Mouse (Mus musculus): ENCODE data around the gene Atxn2l. TPM values are rescaled to one million over a fixed set of nuclear protein-coding genes. Genes with fewer than 3 reads are reported as not detected.

The Atxn2l gene
- 37.0 and 51.1 TPM in 2 replicates for total RNA-seq (2017)

GRCm38 (mm10) chr7:126503273-126503878 lies at the start of gene Atxn2l:
Gene Atxn2l, minus strand, starts transcription at chr7:126503437.
- peak; percentile 75 for ATAC-seq (replicated peaks; ENCODE audit: low read depth, poor library complexity, severe bottlenecking)

DNA sequence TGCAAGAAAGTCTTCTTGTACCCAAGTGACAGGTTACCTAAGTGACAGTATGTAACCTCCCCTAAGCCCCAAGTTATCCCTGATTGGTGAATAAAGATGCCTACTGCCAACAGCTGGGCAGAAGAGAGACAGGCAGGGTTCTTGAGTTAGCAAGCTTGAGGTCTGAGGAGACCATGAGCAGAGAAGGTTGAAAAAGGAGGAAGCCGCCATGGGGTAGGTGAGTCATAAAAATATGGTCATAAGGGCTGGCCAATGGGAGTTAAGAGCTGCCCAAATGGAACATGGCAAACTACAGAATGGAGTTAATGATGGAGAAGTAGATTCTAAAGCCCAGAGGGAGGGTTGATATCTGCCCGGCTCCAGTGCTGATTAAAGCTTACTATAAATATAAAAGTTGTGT lies 42.4 kb upstream of the Atxn2l start:
- no peak for ATAC-seq (replicated peaks; ENCODE audit: low read depth, poor library complexity, severe bottlenecking)

- ATAC-seq (replicated peaks; ENCODE audit: low read depth, poor library complexity, severe bottlenecking) = no peak
Observed at GRCm38 (mm10) chr7:126541661-126542060, 38.4 kb upstream of the Atxn2l start.

DNA sequence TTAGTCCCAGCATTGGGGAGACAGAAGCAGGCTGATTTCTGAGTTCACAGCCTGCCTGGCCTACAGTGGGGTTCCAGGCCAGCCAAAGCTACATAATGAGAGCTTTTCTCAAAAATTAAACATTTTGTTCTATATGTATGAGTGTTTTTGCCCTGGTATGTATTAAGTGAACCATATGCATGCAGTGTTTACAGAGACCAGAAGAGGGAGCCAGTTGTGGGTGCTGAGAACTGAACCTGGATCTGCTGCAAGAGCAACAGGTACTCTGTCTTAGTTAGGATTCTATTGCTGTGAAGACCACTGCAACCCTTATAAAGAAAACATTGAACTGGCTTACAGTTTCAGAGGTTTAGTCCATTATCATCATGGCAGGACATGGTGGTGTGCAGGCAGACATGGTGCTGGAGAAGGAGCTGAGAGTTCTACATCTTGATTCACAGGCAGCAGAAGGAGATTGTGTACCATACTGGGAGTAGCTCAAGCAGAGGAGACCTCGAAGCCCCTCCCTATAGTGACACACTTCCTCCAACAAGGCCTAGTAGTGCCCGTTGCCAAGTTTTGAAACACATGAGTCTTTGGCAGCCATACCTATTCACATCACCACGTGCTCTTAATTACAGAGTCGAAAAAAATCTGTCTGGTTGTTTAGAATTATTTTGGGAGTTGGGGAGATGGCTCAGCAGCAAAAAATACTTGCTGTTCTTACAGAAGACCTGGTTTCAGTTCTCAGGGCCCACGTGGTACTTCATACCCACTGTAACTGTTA lies 34.8 kb upstream of the Atxn2l start:
- 0 out of 2 replicates have a peak, but pooled peaks have one; percentile 36 for ATAC-seq (replicated peaks; ENCODE audit: low read depth, poor library complexity, severe bottlenecking)

DNA sequence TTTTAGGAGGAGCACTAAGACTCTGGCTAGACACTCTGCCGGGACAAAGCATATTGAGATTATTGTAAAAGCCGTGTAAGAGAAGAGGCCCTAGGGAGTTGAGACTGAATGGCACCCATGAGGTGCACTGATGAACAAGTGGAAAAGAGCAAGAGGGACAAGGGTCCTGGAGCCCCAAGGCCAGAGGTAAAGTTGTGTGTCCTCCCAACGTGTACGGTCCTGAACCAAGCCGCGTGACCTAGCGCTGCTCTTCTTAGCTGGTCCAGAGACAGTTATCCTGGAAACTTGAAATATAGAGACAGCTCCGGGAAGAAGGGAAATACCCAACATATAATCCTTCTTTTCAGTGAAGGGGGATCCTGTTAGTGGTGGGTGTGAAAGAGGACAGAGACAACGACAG lies 33.2 kb upstream of the Atxn2l start:
- no peak for ATAC-seq (replicated peaks; ENCODE audit: low read depth, poor library complexity, severe bottlenecking)

DNA sequence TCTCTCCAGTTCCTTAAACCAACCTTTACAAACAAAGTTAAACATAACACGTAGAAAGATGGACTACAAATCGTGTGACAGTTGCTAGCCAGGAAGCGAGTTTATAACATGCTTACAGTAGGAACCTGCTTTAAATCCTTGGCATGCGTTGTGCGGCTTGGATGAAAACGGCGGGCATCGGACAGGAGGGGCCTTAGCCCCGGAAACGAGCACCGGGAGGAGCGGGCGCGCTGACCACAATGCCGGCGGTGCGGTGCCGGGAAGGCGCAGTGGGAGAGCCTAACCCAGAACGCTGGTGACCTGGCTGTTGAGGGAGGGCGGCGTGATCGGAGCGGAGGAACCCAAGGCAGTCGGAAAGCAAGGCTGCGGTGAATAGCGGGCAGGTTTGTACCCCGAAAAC lies 32.5 kb upstream of the Atxn2l start:
- peak; percentile 71 for ATAC-seq (replicated peaks; ENCODE audit: low read depth, poor library complexity, severe bottlenecking)

DNA sequence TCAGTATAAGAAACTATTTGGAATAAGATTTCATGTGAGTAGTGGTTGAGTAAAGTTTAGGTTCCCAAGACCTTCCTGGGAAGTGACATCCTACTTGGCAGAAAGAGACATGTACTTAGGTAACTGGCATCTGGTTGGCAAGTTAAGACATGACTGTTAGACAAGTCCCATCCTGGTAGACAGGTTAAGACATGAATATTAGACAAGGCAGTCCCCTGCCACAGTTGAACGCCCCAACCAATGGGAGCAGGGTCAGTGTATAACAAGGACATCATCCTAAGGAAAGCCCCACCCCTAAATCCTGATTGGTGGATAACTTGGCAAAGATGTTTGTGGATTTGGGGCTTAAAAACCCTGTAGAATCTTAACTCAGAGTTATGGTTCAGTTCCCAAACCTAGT lies 30.2 kb upstream of the Atxn2l start:
- ATAC-seq (replicated peaks; ENCODE audit: low read depth, poor library complexity, severe bottlenecking) = no peak

DNA sequence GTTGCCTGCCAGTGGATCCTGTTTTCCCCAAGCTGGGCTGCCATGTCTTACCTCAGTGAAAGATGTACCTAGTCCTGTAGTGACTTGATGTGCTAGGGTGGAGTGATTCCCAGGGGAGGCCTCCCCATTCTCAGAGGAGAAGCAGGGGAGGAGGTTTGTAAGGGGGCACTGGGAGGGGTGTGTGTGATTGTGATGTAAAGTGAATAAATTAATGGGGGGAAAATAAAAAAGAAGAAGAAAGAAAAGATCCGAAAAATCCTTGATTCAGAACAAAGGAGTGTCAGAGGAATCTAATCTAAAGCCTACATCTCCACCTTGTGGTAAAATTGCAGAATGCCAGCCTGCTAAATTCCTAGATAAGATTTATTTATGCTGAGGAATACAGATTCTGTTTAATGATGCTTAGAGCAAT lies 24.9 kb upstream of the Atxn2l start:
- ATAC-seq (replicated peaks; ENCODE audit: low read depth, poor library complexity, severe bottlenecking) = peak; percentile 76

DNA sequence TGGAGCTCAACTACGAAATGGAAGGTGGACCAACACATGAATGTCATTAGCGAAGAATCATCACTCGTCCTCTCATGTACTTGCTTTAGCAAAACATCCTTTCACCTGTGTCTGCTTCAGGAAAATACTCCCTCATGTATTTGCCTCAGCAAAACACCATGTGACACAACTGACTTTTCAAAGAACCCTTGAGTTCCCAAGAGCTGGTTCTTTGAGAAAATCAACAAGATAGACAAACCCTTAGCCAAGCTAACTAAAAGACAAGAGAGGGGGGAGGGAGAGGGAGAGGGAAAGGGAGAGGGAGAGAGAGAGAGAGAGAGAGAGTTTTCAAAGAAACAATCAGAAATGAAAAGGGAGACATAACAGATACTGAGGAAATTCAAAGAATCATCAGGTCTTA lies 20.1 kb upstream of the Atxn2l start:
- no peak for ATAC-seq (replicated peaks; ENCODE audit: low read depth, poor library complexity, severe bottlenecking)

GRCm38 (mm10) chr7:126519513-126519912 lies 16.3 kb upstream of the Atxn2l start:
- no peak for ATAC-seq (replicated peaks; ENCODE audit: low read depth, poor library complexity, severe bottlenecking)

DNA sequence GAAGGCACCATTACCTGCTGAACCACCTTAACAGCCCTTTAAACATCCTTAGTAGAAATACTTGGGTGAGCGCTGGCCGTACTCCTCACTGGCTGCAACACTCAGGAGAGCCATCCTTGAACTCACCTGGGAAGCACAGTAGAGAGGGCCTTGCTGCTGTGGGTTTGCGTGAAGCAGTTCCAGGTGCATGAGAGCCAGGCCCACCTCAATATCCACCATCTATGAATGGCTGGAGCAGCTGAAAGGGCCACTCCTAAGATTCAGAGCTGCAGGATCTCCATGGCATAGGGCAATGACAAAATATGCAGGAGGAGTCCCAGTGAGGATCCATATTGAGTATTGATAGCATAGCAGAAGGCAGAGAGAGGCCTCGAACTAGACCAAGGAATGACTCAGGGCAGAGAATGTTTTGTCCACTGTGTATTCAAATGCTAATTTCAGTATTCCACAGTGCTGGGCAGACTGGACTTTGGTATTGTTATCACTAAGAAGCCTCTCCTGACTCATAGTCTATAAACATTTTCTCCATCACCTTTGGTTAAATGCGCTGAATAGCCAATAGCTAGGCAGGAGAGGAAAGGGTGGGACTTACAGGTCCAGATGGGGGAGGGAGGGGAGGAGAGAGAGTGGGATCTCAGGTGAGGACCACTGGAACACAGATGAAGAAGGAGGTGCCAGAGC lies 15.2 kb upstream of the Atxn2l start:
- ATAC-seq (replicated peaks; ENCODE audit: low read depth, poor library complexity, severe bottlenecking) = no peak

DNA sequence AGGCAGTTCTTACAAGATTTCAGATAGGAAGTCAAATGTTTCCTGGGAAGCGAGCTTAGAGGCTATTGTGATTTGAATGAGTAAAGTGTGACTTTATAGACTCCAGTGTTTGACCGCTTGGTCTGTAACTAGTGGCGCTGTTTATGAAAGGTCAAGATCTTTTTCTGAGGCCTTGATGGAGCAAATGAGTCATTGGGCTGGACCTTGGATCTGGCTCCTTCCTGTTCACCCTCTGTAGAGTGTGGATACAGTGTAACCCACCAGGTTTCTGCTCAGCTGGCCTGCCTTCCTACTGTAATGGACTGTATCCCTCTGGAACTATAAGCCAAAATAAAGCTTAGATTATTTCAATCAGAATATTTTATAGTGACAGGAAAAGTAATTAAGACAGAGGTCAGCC lies 8.1 kb upstream of the Atxn2l start:
- ATAC-seq (replicated peaks; ENCODE audit: low read depth, poor library complexity, severe bottlenecking) = no peak

DNA sequence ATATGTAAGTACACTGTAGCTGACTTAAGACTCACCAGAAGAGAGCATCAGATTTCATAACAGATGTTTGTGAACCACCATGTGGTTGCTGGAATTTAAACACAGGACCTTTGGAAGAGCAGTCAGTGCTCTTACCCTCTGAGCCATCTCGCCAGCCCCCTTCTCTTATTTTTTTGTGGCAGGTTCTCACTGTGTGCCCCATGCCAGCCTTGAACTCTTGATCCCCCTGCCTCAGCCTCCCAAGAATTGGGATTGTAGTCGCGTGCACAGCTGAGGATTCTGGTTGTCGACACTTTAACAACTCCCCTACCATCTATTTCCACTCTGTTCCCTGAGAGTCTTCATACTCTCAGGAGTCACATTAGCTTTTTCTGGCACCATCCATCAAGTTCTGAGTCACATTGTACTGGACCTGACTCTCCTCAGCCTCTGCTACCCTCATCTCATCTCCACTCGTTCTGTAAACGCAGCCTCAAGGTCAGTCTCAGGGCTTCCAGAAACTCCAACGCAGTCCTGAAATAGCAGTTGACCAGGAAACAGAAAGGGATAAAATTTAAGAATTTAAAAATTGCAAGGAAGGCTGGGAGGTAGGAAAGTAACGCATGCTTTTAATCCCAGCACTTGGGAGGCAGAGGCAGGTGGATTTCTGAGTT lies 4.0 kb upstream of the Atxn2l start:
- no peak for ATAC-seq (replicated peaks; ENCODE audit: low read depth, poor library complexity, severe bottlenecking)

DNA sequence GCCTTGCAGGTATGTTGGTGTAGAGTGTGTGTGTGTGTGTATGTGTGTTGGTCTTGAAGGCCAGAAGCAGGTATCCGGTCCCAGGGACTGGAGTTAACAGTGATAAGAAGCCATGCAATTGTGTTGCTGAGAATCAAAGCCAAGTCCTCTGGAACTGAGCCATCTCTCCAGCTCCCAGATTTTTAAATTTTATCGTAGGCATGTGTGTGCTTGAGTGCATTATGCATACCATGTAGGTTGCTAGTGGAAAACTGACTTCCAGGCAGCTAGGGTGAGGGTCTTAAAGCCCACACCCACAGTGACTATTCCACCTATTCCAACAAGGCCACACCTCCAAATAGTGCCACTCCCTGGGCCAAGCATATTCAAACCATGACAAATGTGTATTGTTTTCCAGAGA lies 1.7 kb upstream of the Atxn2l start:
- no peak for ATAC-seq (replicated peaks; ENCODE audit: low read depth, poor library complexity, severe bottlenecking)

DNA sequence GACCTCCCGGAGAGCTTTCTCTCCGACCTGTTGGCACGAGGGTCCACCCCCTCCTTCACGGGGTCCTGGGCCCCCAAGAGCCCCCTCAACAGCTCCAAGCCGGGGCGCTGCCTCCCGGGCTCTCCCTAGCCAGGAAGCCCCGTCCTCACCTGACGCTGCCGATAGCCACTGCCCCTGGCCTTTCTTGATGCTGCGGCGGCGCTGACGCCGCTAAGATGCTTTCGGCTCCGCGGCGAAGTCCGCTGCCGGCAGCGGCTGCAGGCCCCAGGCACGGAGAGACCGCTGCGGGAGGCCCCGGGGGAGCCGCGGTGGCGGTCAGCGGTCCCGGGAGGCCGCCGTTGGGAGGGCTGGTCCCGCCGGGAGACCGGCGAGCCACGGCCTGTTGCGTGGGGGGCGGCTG lies 486 bp downstream of the Atxn2l start:
- ATAC-seq (replicated peaks; ENCODE audit: low read depth, poor library complexity, severe bottlenecking) = no peak

- peak; percentile 76 for ATAC-seq (replicated peaks; ENCODE audit: low read depth, poor library complexity, severe bottlenecking)
Observed at GRCm38 (mm10) chr7:126502023-126502741, 1.1 kb downstream of the Atxn2l start.

GRCm38 (mm10) chr7:126501684-126502022 lies 1.6 kb downstream of the Atxn2l start:
- ATAC-seq (replicated peaks; ENCODE audit: low read depth, poor library complexity, severe bottlenecking) = no peak

DNA sequence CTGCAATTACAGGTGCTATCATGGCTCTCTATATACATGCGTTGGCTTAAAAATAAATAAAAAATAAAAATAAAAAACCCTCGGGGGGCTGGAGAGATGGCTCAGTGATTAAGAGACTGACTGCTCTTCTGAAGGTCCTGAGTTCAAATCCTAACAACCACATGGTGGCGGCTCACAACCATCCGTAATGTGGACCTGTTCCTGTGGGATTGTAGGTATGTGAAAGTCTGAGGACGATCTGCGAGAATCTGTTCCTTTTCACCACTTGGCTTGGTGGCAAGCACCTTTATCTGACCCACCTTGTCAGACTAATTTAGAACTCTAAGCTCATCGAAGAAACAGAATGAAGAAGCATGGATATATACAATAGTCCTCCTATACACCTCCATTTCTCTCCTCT lies 3.8 kb downstream of the Atxn2l start:
- no peak for ATAC-seq (replicated peaks; ENCODE audit: low read depth, poor library complexity, severe bottlenecking)

GRCm38 (mm10) chr7:126497966-126498365 lies 5.3 kb downstream of the Atxn2l start:
- no peak for ATAC-seq (replicated peaks; ENCODE audit: low read depth, poor library complexity, severe bottlenecking)

- no peak for ATAC-seq (replicated peaks; ENCODE audit: low read depth, poor library complexity, severe bottlenecking)
Observed at GRCm38 (mm10) chr7:126496475-126496874, 6.8 kb downstream of the Atxn2l start.
